Comparison of ENCODE assay signal across 8 mouse cellular contexts in the genomic region with DNA sequence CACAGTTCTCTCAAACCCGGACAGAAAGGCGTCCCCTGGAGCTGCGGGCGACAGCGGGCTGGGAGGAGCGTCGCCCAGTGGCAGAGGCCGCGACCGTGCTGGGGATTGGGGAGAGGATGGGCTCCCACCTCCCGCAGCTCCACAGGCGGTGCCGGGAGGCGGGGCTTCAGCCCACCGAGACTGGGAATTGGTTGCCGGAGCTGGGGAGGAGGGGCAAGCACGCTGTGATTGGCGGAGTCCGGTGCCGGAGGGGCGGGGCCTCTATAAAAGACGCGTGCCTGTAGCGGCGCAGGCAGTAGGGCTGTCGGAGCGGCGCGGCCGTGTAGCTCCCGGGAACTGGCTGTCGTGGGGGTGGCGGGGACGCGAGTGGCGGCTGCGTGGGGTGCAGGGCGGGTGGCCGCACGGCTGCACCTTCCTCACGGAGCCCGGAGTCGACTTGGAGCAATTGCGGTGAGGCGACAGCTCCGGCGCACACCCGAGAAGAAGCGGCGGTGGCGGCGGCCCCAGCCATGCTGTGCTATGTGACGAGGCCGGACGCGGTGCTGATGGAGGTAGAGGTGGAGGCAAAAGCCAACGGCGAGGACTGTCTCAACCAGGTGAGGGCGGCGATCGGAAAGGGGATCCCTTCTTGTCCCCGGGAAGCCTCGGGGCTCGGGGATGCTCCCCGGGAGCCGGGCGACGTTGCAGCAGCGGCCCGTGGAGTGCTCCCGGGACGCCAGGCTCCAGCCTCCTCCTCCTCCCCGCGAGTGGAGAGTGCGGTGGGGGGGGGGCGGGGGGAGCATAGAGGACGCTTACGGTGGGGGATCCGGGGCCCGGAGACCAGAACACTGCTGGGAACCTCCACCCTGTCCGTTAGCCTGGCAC. TPM values are rescaled to one million over a fixed set of nuclear protein-coding genes. Genes with fewer than 3 reads are reported as not detected.
DNase-seq lines count a peak whose midpoint lies in the region; ATAC-seq and TF ChIP-seq lines count a peak whose summit lies in the region.

TSS of gene Mylip (plus strand) at position 295 of the 864 bp plus-strand sequence.

- peak within 1 kb of the TSS; percentile 97 for H3K4me3 ChIP-seq in brown adipose tissue, adult 24 weeks (ENCODE audit: insufficient read depth, low read depth, low read length)
- H3K4me3 ChIP-seq in heart, embryonic 12.5 days: peak within 1 kb of the TSS; percentile 86
- peak within 1 kb of the TSS; percentile 75 for H3K4me3 ChIP-seq in kidney, postnatal 0 days (replicated peaks; ENCODE audit: low read depth, low read length)
- H3K4me3 ChIP-seq in liver, adult 2 months (ENCODE audit: insufficient read depth, low read depth, low read length): peak within 1 kb of the TSS; percentile 98

- peaks cover 4% of the 10 kb centered on the region; the same call in 1 of the 2 replicates for H3K79me2 ChIP-seq in liver, adult 2 months (ENCODE audit: control insufficient read depth, insufficient read depth, low read length)

- peak within 1 kb of the TSS; percentile 100 for H3K4me2 ChIP-seq in heart, embryonic 12.5 days
- peak within 1 kb of the TSS; percentile 71 for H3K4me2 ChIP-seq in kidney, postnatal 0 days (ENCODE audit: low read length)

- DNase-seq in CD4-positive, CD25-positive, alpha-beta regulatory T cell, adult 2 months (ENCODE audit: low read depth, low spot score): peak; percentile 98
- DNase-seq in kidney, postnatal 0 days (ENCODE audit: low spot score): peak; percentile 99
- peak; percentile 22 for DNase-seq in liver, adult 2 months (ENCODE audit: extremely low read depth, low read depth, low spot score)
- peak; percentile 99 to 100 for DNase-seq in spleen, postnatal 36 days (ENCODE audit: low spot score in 2 of 2)

- no peaks in the 10 kb centered on the region for H3K36me3 ChIP-seq in heart, embryonic 12.5 days
- H3K36me3 ChIP-seq in kidney, postnatal 0 days (ENCODE audit: insufficient read depth, low read length): no peaks in the 10 kb centered on the region
- H3K36me3 ChIP-seq in liver, adult 2 months (ENCODE audit: control insufficient read depth, insufficient read depth, low read length): peaks cover 5% of the 10 kb centered on the region

- TF ChIP-seq POLR2A in liver, adult 2 months (IDR thresholded peaks at IDR 0.05; ENCODE audit: extremely low read depth, insufficient read depth, low read length): peak; percentile 96

- peak; percentile 88 for ATAC-seq in erythroid progenitor cell, adult 5-6 weeks (replicated peaks; ENCODE audit: low FRiP score, poor library complexity, severe bottlenecking)
- ATAC-seq in heart, embryonic 12.5 days (ENCODE audit: insufficient number of reproducible peaks, low FRiP score): peak; percentile 97
- peak; percentile 93 for ATAC-seq in kidney, postnatal 0 days (replicated peaks; ENCODE audit: low FRiP score, low read depth)
- ATAC-seq in monocyte, adult 5-6 weeks (replicated peaks; ENCODE audit: insufficient number of reproducible peaks, low FRiP score, low TSS enrichment, poor library complexity, severe bottlenecking): peak; percentile 92

- no peaks in the 10 kb centered on the region for H3K27me3 ChIP-seq in heart, embryonic 12.5 days (replicated peaks)
- no peaks in the 10 kb centered on the region for H3K27me3 ChIP-seq in kidney, postnatal 0 days (ENCODE audit: insufficient read depth, low read length)
- peaks cover 20% of the 10 kb centered on the region for H3K27me3 ChIP-seq in liver, adult 2 months (ENCODE audit: control insufficient read depth, insufficient read depth, low read length)

- TF ChIP-seq CTCF in kidney, postnatal 0 days (IDR thresholded peaks at IDR 0.05; ENCODE audit: low read depth): peak; percentile 60
- peak; percentile 25; the same call in 1 of the 2 replicates for TF ChIP-seq CTCF in liver, adult 2 months (IDR thresholded peaks at IDR 0.05; ENCODE audit: low read depth, low read length)

- peak within 1 kb of the TSS; percentile 69 for H3K27ac ChIP-seq in brown adipose tissue, adult 24 weeks (replicated peaks; ENCODE audit: low read depth, low read length)
- H3K27ac ChIP-seq in heart, embryonic 12.5 days (ENCODE audit: poor library complexity, severe bottlenecking): peak within 1 kb of the TSS; percentile 53
- peak within 1 kb of the TSS; percentile 82 for H3K27ac ChIP-seq in kidney, postnatal 0 days
- peak within 1 kb of the TSS; percentile 64 for H3K27ac ChIP-seq in liver, adult 2 months (replicated peaks; ENCODE audit: insufficient read depth, low read depth, low read length)

- peak within 1 kb of the TSS; percentile 81 for H3K9ac ChIP-seq in heart, embryonic 12.5 days
- peak within 1 kb of the TSS; percentile 81 for H3K9ac ChIP-seq in kidney, postnatal 0 days (ENCODE audit: low read depth, low read length)
- H3K9ac ChIP-seq in liver, adult 2 months (ENCODE audit: low read depth, low read length): peak within 1 kb of the TSS; percentile 97

- H3K4me1 ChIP-seq in brown adipose tissue, adult 24 weeks (ENCODE audit: control insufficient read depth, insufficient read depth, insufficient read length, low read length): peaks cover 6% of the 10 kb centered on the region; the same call in 1 of the 2 replicates
- H3K4me1 ChIP-seq in heart, embryonic 12.5 days (replicated peaks): peaks cover 42% of the 10 kb centered on the region
- peaks cover 16% of the 10 kb centered on the region for H3K4me1 ChIP-seq in kidney, postnatal 0 days (replicated peaks; ENCODE audit: insufficient read depth, low read length)
- peaks cover 2% of the 10 kb centered on the region; the same call in 1 of the 2 replicates for H3K4me1 ChIP-seq in liver, adult 2 months (ENCODE audit: control insufficient read depth, insufficient read depth, low read length)

- H3K9me3 ChIP-seq in heart, embryonic 12.5 days (replicated peaks): no peaks in the 10 kb centered on the region
- no peaks in the 10 kb centered on the region for H3K9me3 ChIP-seq in kidney, postnatal 0 days (replicated peaks; ENCODE audit: low read length)

- under 1% methylated on average over 76 of the region's 81 CpGs for WGBS in heart, embryonic 12.5 days
- WGBS in kidney, postnatal 0 days: under 1% methylated on average over 74 of the region's 81 CpGs
- 2% methylated on average over 76 of the region's 81 CpGs for WGBS in liver, adult 2 months

RNA-seq across cellular contexts. Expression of gene Mylip, which starts in this region (rescaled TPM):
- 4.7 and 12.9 TPM in 2 replicates for polyA plus RNA-seq in brown adipose tissue, adult 24 weeks (2012; ENCODE audit: insufficient read depth, insufficient read length, missing spikeins)
- total RNA-seq in erythroid progenitor cell, adult 5-6 weeks (2015; ENCODE audit: low replicate concordance): 43.2 and 55.8 TPM in 2 replicates
- 30.9 and 54.2 TPM in 2 replicates for total RNA-seq in erythroid progenitor cell, adult 5-6 weeks (2017; ENCODE audit: low replicate concordance)
- polyA plus RNA-seq in heart, embryonic 12.5 days (2016; fragmentation: Nextera tagmentation; extraction: Ambion mirVana): 6.3 and 6.9 TPM in 2 replicates
- polyA plus RNA-seq in kidney, postnatal 0 days (2015; fragmentation: Nextera tagmentation; extraction: Ambion mirVana): 7.5 and 8.4 TPM in 2 replicates
- total RNA-seq in liver, adult 2 months (2014; rRNA removed): 9.5 and 9.6 TPM in 2 replicates
- polyA plus RNA-seq in liver, adult 2 months (2012; rRNA removed): 2.9 and 4.8 TPM in 2 replicates
- 50.0 to 92.4 TPM (median 52.9 TPM) in 3 replicates for total RNA-seq in monocyte, adult 5-6 weeks (2017)

Comparison
In these comparisons a context has a peak if more than half of its experiments do, and no peak if none do; other contexts are left out.
1. Peak in every context shown above with its lines: DNase-seq, ATAC-seq, H3K4me3 ChIP-seq and H3K27ac ChIP-seq.
2. DNase-seq: peak in every context shown above with its lines; median percentile 100 in spleen, postnatal 36 days; 99 in kidney, postnatal 0 days; 98 in CD4-positive, CD25-positive, alpha-beta regulatory T cell, adult 2 months; 22 in liver, adult 2 months.